Mouse (Mus musculus): ENCODE measurements around the gene Actr5. TPM values are rescaled to one million over a fixed set of nuclear protein-coding genes. Genes with fewer than 3 reads are reported as not detected.

The Actr5 gene
- polyA plus RNA-seq, 1 experiment from 2014 or later: 16.4 TPM

DNA sequence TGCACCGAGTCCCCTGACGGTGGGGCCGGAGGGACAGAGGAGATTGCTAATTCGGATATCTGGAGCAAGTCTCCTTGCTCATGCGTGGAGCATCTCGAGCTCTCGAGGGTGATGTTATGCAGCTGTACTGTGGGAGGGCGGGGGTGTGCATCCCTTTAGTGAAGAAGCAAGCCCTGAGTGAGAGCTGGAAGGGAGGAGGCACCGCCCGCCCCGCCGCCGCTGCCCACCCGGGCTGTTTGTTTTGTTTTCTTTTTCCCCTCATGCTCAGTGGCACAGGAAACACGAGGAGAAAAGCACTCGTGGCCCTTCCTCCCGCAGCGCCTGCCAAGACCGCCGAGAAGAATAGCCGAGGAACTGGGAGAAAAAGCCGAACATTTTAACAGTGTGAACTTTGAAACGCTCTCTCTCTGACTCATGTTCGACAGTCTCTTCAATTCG lies 63.1 kb downstream of the Actr5 start:
- no peak for DNase-seq (ENCODE audit: low spot score)

More for the DNA sequence above, 63.1 kb downstream of the Actr5 start:
- Histone ChIP-seq H3K27ac (peak overlapping the region; percentile 46; the same call in 1 of the 2 replicates), H3K4me1 (replicated peaks) (peaks cover 52% of the 10 kb centered on the region), H3K27me3 (ENCODE audit: insufficient read depth, poor library complexity, severe bottlenecking) (no peaks in the 10 kb centered on the region), H3K36me3 (no peaks in the 10 kb centered on the region), H3K4me3 (no peak overlapping the region), H3K9me3 (no peaks in the 10 kb centered on the region)
- WGBS: 55% methylated on average over 25 of the region's 25 CpGs

MicroRNA genes within 50 kb of the gene (microRNA counts, 519-probe panel; counts per million panel counts)
- 1,255 counts per million, percentile 77 among the panel's probes with 10 or more counts for microRNA mmu-miR-3474

Other genes starting within 250 kb of the Actr5 start
- 41.0 and 88.9 TPM in 2 replicates for gene Snhg11, start 249.2 kb upstream of the Actr5 start, polyA plus RNA-seq (2016; fragmentation: Nextera tagmentation; extraction: Ambion mirVana)
- 12.8 and 12.9 TPM in 2 replicates for gene Ralgapb, start 215.0 kb upstream of the Actr5 start, polyA plus RNA-seq (2016; fragmentation: Nextera tagmentation; extraction: Ambion mirVana)
- gene Adig, start 122.3 kb upstream of the Actr5 start, polyA plus RNA-seq (2016; fragmentation: Nextera tagmentation; extraction: Ambion mirVana): not detected in 2 replicates
- 0.27 TPM in 1 of 2 replicates, not detected in the other for gene Arhgap40, start 112.1 kb upstream of the Actr5 start, polyA plus RNA-seq (2016; fragmentation: Nextera tagmentation; extraction: Ambion mirVana)
- 0.35 and 1.4 TPM in 2 replicates for gene Slc32a1, start 14.1 kb upstream of the Actr5 start, polyA plus RNA-seq (2016; fragmentation: Nextera tagmentation; extraction: Ambion mirVana)
- 3.0 and 3.5 TPM in 2 replicates for gene Ppp1r16b, start 40.5 kb downstream of the Actr5 start, polyA plus RNA-seq (2016; fragmentation: Nextera tagmentation; extraction: Ambion mirVana)
- gene Fam83d, start 143.2 kb downstream of the Actr5 start, polyA plus RNA-seq (2016; fragmentation: Nextera tagmentation; extraction: Ambion mirVana): 46.8 and 48.8 TPM in 2 replicates
- gene Dhx35, start 169.9 kb downstream of the Actr5 start, polyA plus RNA-seq (2016; fragmentation: Nextera tagmentation; extraction: Ambion mirVana): 16.4 and 17.9 TPM in 2 replicates

Measured in hindbrain, embryonic 10.5 days (tissue).